Mouse (Mus musculus): Measurements from ENCODE around the gene Ascl3. TPM values are rescaled to one million over a fixed set of nuclear protein-coding genes. Genes with fewer than 3 reads are reported as not detected.

Ascl3 gene
- polyA plus RNA-seq, 1 experiment from 2014 or later = not detected

- peaks cover 10% of the 10 kb centered on the region; the same call in 1 of the 2 replicates for H3K4me1 ChIP-seq (ENCODE audit: insufficient read depth, low read length)
- H3K36me3 ChIP-seq (ENCODE audit: insufficient read depth, low read length) = no peaks in the 10 kb centered on the region
- no peak overlapping the region for H3K9ac ChIP-seq (replicated peaks; ENCODE audit: low read length)
- no peak overlapping the region for H3K4me2 ChIP-seq (replicated peaks; ENCODE audit: low read depth, low read length)
- no peaks in the 10 kb centered on the region for H3K27me3 ChIP-seq (ENCODE audit: insufficient read depth, low read length)
- no peak for ATAC-seq (ENCODE audit: low FRiP score, low TSS enrichment)
- H3K27ac ChIP-seq (ENCODE audit: low read length) = no peak overlapping the region
- no peak overlapping the region for H3K4me3 ChIP-seq (ENCODE audit: low read length)
- H3K9me3 ChIP-seq (ENCODE audit: low read length) = no peaks in the 10 kb centered on the region
These were observed 31.3 kb downstream of the Ascl3 start for GRCm38 (mm10) chr7:109700213-109700612.

- 91% methylated on average over 10 of the region's 10 CpGs for WGBS
- H3K9ac ChIP-seq (replicated peaks; ENCODE audit: low read length) = no peak overlapping the region
- H3K27me3 ChIP-seq (ENCODE audit: insufficient read depth, low read length) = no peaks in the 10 kb centered on the region
- no peak overlapping the region for H3K4me3 ChIP-seq (ENCODE audit: low read length)
- H3K27ac ChIP-seq (ENCODE audit: low read length) = no peak overlapping the region
- no peaks in the 10 kb centered on the region for H3K36me3 ChIP-seq (ENCODE audit: insufficient read depth, low read length)
- no peaks in the 10 kb centered on the region for H3K4me1 ChIP-seq (ENCODE audit: insufficient read depth, low read length)
- H3K9me3 ChIP-seq (ENCODE audit: low read length) = no peaks in the 10 kb centered on the region
- H3K4me2 ChIP-seq (replicated peaks; ENCODE audit: low read depth, low read length) = no peak overlapping the region
- ATAC-seq (ENCODE audit: low FRiP score, low TSS enrichment) = no peak
These were observed 36.2 kb downstream of the Ascl3 start for GRCm38 (mm10) chr7:109695339-109695726.

- 80% methylated on average over 13 of the region's 13 CpGs for WGBS
- no peak overlapping the region for H3K9ac ChIP-seq (replicated peaks; ENCODE audit: low read length)
- no peaks in the 10 kb centered on the region for H3K4me1 ChIP-seq (ENCODE audit: insufficient read depth, low read length)
- no peaks in the 10 kb centered on the region for H3K27me3 ChIP-seq (ENCODE audit: insufficient read depth, low read length)
- H3K9me3 ChIP-seq (ENCODE audit: low read length) = no peaks in the 10 kb centered on the region
- H3K27ac ChIP-seq (ENCODE audit: low read length) = no peak overlapping the region
- H3K4me2 ChIP-seq (replicated peaks; ENCODE audit: low read depth, low read length) = no peak overlapping the region
- no peaks in the 10 kb centered on the region for H3K36me3 ChIP-seq (ENCODE audit: insufficient read depth, low read length)
- no peak overlapping the region for H3K4me3 ChIP-seq (ENCODE audit: low read length)
- no peak for ATAC-seq (ENCODE audit: low FRiP score, low TSS enrichment)
These were observed 36.8 kb downstream of the Ascl3 start for GRCm38 (mm10) chr7:109694576-109695338.

- Histone ChIP-seq H3K9ac (replicated peaks; ENCODE audit: low read length) (no peak overlapping the region), H3K9me3 (ENCODE audit: low read length) (no peaks in the 10 kb centered on the region), H3K4me2 (replicated peaks; ENCODE audit: low read depth, low read length) (no peak overlapping the region), H3K36me3 (ENCODE audit: insufficient read depth, low read length) (no peaks in the 10 kb centered on the region), H3K4me3 (ENCODE audit: low read length) (no peak overlapping the region), H3K27ac (ENCODE audit: low read length) (no peak overlapping the region), H3K4me1 (ENCODE audit: insufficient read depth, low read length) (0 out of 2 replicates have a peak, but pooled peaks cover 5% of the 10 kb centered on the region), H3K27me3 (ENCODE audit: insufficient read depth, low read length) (no peaks in the 10 kb centered on the region)
- ATAC-seq (ENCODE audit: low FRiP score, low TSS enrichment) = no peak
- 67% methylated on average over 5 of the region's 5 CpGs for WGBS
These were observed 40.6 kb downstream of the Ascl3 start for GRCm38 (mm10) chr7:109690961-109691360.

GRCm38 (mm10) chr7:109690101-109690500, 41.4 kb downstream of the Ascl3 start:
- Histone ChIP-seq H3K27ac (ENCODE audit: low read length) (no peak overlapping the region), H3K27me3 (ENCODE audit: insufficient read depth, low read length) (no peaks in the 10 kb centered on the region), H3K36me3 (ENCODE audit: insufficient read depth, low read length) (no peaks in the 10 kb centered on the region), H3K9me3 (ENCODE audit: low read length) (no peaks in the 10 kb centered on the region), H3K4me1 (ENCODE audit: insufficient read depth, low read length) (0 out of 2 replicates have a peak, but pooled peaks cover 5% of the 10 kb centered on the region), H3K4me3 (ENCODE audit: low read length) (no peak overlapping the region), H3K4me2 (replicated peaks; ENCODE audit: low read depth, low read length) (no peak overlapping the region), H3K9ac (replicated peaks; ENCODE audit: low read length) (no peak overlapping the region)
- no peak for ATAC-seq (ENCODE audit: low FRiP score, low TSS enrichment)
- WGBS = 93% methylated on average over 3 of the region's 3 CpGs

GRCm38 (mm10) chr7:109686585-109687128, 44.9 kb downstream of the Ascl3 start:
- H3K4me2 ChIP-seq (replicated peaks; ENCODE audit: low read depth, low read length) = no peak overlapping the region
- H3K36me3 ChIP-seq (ENCODE audit: insufficient read depth, low read length) = no peaks in the 10 kb centered on the region
- H3K4me3 ChIP-seq (ENCODE audit: low read length) = no peak overlapping the region
- no peaks in the 10 kb centered on the region for H3K9me3 ChIP-seq (ENCODE audit: low read length)
- H3K9ac ChIP-seq (replicated peaks; ENCODE audit: low read length) = no peak overlapping the region
- no peak for ATAC-seq (ENCODE audit: low FRiP score, low TSS enrichment)
- no peak overlapping the region for H3K27ac ChIP-seq (ENCODE audit: low read length)
- H3K27me3 ChIP-seq (ENCODE audit: insufficient read depth, low read length) = no peaks in the 10 kb centered on the region
- 49% methylated on average over 9 of the region's 9 CpGs for WGBS
- 0 out of 2 replicates have a peak, but pooled peaks cover 5% of the 10 kb centered on the region for H3K4me1 ChIP-seq (ENCODE audit: insufficient read depth, low read length)

- Histone ChIP-seq H3K4me1 (ENCODE audit: insufficient read depth, low read length) (no peaks in the 10 kb centered on the region), H3K4me2 (replicated peaks; ENCODE audit: low read depth, low read length) (no peak overlapping the region), H3K36me3 (ENCODE audit: insufficient read depth, low read length) (no peaks in the 10 kb centered on the region), H3K27ac (ENCODE audit: low read length) (no peak overlapping the region), H3K9me3 (ENCODE audit: low read length) (no peaks in the 10 kb centered on the region), H3K4me3 (ENCODE audit: low read length) (no peak overlapping the region), H3K9ac (replicated peaks; ENCODE audit: low read length) (no peak overlapping the region), H3K27me3 (ENCODE audit: insufficient read depth, low read length) (no peaks in the 10 kb centered on the region)
- ATAC-seq (ENCODE audit: low FRiP score, low TSS enrichment) = no peak
- WGBS = 83% methylated on average over 1 of the region's 1 CpGs
These were observed 50.6 kb downstream of the Ascl3 start for GRCm38 (mm10) chr7:109680879-109681278.

- WGBS = 91% methylated on average over 2 of the region's 2 CpGs
- no peaks in the 10 kb centered on the region for H3K4me1 ChIP-seq (ENCODE audit: insufficient read depth, low read length)
- no peak for ATAC-seq (ENCODE audit: low FRiP score, low TSS enrichment)
- no peak overlapping the region for H3K4me3 ChIP-seq (ENCODE audit: low read length)
- no peaks in the 10 kb centered on the region for H3K27me3 ChIP-seq (ENCODE audit: insufficient read depth, low read length)
- no peaks in the 10 kb centered on the region for H3K9me3 ChIP-seq (ENCODE audit: low read length)
- no peak overlapping the region for H3K4me2 ChIP-seq (replicated peaks; ENCODE audit: low read depth, low read length)
- H3K36me3 ChIP-seq (ENCODE audit: insufficient read depth, low read length) = no peaks in the 10 kb centered on the region
- H3K9ac ChIP-seq (replicated peaks; ENCODE audit: low read length) = no peak overlapping the region
- H3K27ac ChIP-seq (ENCODE audit: low read length) = no peak overlapping the region
These were observed 51.2 kb downstream of the Ascl3 start for GRCm38 (mm10) chr7:109680284-109680683.
